Mouse (Mus musculus): ENCODE measurements around the gene Mbnl2. TPM values are rescaled to one million over a fixed set of nuclear protein-coding genes. Genes with fewer than 3 reads are reported as not detected.

The Mbnl2 gene
- polyA plus RNA-seq, 1 experiment from 2014 or later: 21.8 TPM

- WGBS: 94% methylated on average over 12 of the region's 12 CpGs
- Histone ChIP-seq H3K9me3 (replicated peaks; ENCODE audit: control insufficient read depth, low read length, poor library complexity, severe bottlenecking) (no peaks in the 10 kb centered on the region), H3K27ac (ENCODE audit: low read length) (no peak overlapping the region)
Observed at GRCm38 (mm10) chr14:120312661-120313406, 37.4 kb downstream of the Mbnl2 start.

DNA sequence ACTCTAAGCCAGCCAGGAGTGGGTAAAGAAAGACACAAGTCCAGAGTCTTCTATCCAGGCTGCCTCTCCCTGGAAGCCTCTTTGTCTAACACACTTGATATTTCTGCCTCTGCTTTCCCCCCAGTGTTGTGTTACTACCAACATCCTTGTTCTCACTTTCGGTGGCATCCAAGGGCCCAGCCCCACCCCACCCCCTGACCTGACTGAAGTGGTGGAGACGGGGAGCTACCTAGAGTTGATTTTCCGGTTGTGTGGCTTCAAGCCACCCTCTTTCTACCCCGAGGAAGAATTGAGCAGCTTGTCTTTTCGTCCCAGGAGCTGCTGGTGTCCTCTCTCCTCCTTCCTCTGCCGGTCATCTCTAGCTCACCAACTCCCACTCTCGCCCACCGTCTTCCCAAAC is 38.0 kb downstream of the Mbnl2 start:
- Histone ChIP-seq H3K9ac (ENCODE audit: low read depth, low read length) (no peak overlapping the region), H3K4me1 (ENCODE audit: control insufficient read depth, insufficient read depth, low read length) (peaks cover 16% of the 10 kb centered on the region; the same call in 1 of the 2 replicates), H3K4me2 (ENCODE audit: low read length) (no peak overlapping the region), H3K36me3 (ENCODE audit: control insufficient read depth, insufficient read depth, low read length) (no peaks in the 10 kb centered on the region), H3K4me3 (ENCODE audit: low read depth, low read length) (no peak overlapping the region), H3K27ac (ENCODE audit: low read length) (no peak overlapping the region), H3K27me3 (ENCODE audit: control insufficient read depth, insufficient read depth, low read depth, low read length) (no peaks in the 10 kb centered on the region), H3K9me3 (replicated peaks; ENCODE audit: control insufficient read depth, low read length, poor library complexity, severe bottlenecking) (no peaks in the 10 kb centered on the region)
- WGBS: 88% methylated on average over 8 of the region's 8 CpGs
- ATAC-seq: no peak

More at GRCm38 (mm10) chr14:120312661-120313406, 37.4 kb downstream of the Mbnl2 start:
- Histone ChIP-seq H3K4me3 (ENCODE audit: low read depth, low read length) (no peak overlapping the region), H3K27me3 (ENCODE audit: control insufficient read depth, insufficient read depth, low read depth, low read length) (no peaks in the 10 kb centered on the region), H3K4me1 (ENCODE audit: control insufficient read depth, insufficient read depth, low read length) (peaks cover 13% of the 10 kb centered on the region; the same call in 1 of the 2 replicates), H3K9ac (ENCODE audit: low read depth, low read length) (no peak overlapping the region), H3K4me2 (ENCODE audit: low read length) (no peak overlapping the region), H3K36me3 (ENCODE audit: control insufficient read depth, insufficient read depth, low read length) (no peaks in the 10 kb centered on the region)
- ATAC-seq: no peak

- Histone ChIP-seq H3K9me3 (replicated peaks; ENCODE audit: control insufficient read depth, low read length, poor library complexity, severe bottlenecking) (no peaks in the 10 kb centered on the region), H3K4me1 (ENCODE audit: control insufficient read depth, insufficient read depth, low read length) (peaks cover 13% of the 10 kb centered on the region; the same call in 1 of the 2 replicates), H3K4me2 (ENCODE audit: low read length) (no peak overlapping the region), H3K27me3 (ENCODE audit: control insufficient read depth, insufficient read depth, low read depth, low read length) (no peaks in the 10 kb centered on the region), H3K4me3 (ENCODE audit: low read depth, low read length) (no peak overlapping the region), H3K9ac (ENCODE audit: low read depth, low read length) (no peak overlapping the region), H3K27ac (ENCODE audit: low read length) (no peak overlapping the region), H3K36me3 (ENCODE audit: control insufficient read depth, insufficient read depth, low read length) (no peaks in the 10 kb centered on the region)
- ATAC-seq: no peak
- 76% methylated on average over 5 of the region's 5 CpGs for WGBS
Observed at GRCm38 (mm10) chr14:120315721-120316120, 40.3 kb downstream of the Mbnl2 start.

- no peaks in the 10 kb centered on the region for H3K9me3 ChIP-seq (replicated peaks; ENCODE audit: control insufficient read depth, low read length, poor library complexity, severe bottlenecking)
- peaks cover 5% of the 10 kb centered on the region; the same call in 1 of the 2 replicates for H3K4me1 ChIP-seq (ENCODE audit: control insufficient read depth, insufficient read depth, low read length)
- ATAC-seq: peak; percentile 54; the same call in 1 of the 2 replicates
- H3K27me3 ChIP-seq (ENCODE audit: control insufficient read depth, insufficient read depth, low read depth, low read length): no peaks in the 10 kb centered on the region
- no peak overlapping the region for H3K4me2 ChIP-seq (ENCODE audit: low read length)
- no peak overlapping the region for H3K9ac ChIP-seq (ENCODE audit: low read depth, low read length)
- H3K27ac ChIP-seq (ENCODE audit: low read length): peak overlapping the region; percentile 65
- H3K36me3 ChIP-seq (ENCODE audit: control insufficient read depth, insufficient read depth, low read length): no peaks in the 10 kb centered on the region
- no peak overlapping the region for H3K4me3 ChIP-seq (ENCODE audit: low read depth, low read length)
- WGBS: 30% methylated on average over 6 of the region's 6 CpGs
Observed at GRCm38 (mm10) chr14:120318326-120318935, 43.0 kb downstream of the Mbnl2 start.

DNA sequence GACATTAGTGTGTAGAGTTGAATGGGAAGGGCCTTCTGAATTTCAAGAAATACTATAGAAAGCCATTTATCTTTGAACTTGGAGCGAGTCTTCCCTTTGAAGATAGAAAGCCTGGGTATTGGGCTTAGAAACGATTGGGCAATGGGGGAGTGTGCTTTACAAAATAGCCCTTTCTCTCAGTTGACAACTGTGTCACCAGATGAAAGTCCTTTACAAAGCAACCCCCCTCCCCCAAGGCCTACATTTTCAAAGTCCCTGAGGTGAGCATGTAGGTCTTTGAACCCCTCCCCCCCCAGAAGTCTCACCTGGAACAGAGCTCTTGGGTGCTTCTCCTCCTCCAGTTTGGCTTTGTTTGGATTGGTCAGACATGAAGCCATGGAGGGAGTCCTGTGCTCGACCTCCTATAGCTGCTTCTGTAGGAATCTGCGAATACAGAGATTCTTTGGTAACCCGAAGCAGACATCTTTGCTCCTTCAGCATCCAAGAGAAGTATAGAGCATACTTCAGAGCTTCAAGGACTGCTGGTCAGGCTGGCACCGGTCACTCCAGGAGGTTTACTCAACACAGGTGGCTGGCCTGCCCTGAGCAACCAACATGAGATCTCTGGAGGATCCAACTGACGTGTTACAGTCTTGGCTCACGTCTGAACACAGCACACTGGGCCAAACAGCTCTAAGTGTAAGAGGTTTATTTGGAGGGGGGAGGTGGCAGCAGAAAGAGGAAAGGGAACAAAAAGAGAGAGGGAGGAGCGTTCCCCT is 43.7 kb downstream of the Mbnl2 start:
- Histone ChIP-seq H3K27me3 (ENCODE audit: control insufficient read depth, insufficient read depth, low read depth, low read length) (no peaks in the 10 kb centered on the region), H3K36me3 (ENCODE audit: control insufficient read depth, insufficient read depth, low read length) (no peaks in the 10 kb centered on the region), H3K4me2 (ENCODE audit: low read length) (no peak overlapping the region), H3K4me1 (ENCODE audit: control insufficient read depth, insufficient read depth, low read length) (peaks cover 5% of the 10 kb centered on the region; the same call in 1 of the 2 replicates), H3K9me3 (replicated peaks; ENCODE audit: control insufficient read depth, low read length, poor library complexity, severe bottlenecking) (no peaks in the 10 kb centered on the region), H3K27ac (ENCODE audit: low read length) (peak overlapping the region; percentile 36), H3K4me3 (ENCODE audit: low read depth, low read length) (no peak overlapping the region), H3K9ac (ENCODE audit: low read depth, low read length) (no peak overlapping the region)
- WGBS: 74% methylated on average over 9 of the region's 9 CpGs
- peak; percentile 52; the same call in 1 of the 2 replicates for ATAC-seq

DNA sequence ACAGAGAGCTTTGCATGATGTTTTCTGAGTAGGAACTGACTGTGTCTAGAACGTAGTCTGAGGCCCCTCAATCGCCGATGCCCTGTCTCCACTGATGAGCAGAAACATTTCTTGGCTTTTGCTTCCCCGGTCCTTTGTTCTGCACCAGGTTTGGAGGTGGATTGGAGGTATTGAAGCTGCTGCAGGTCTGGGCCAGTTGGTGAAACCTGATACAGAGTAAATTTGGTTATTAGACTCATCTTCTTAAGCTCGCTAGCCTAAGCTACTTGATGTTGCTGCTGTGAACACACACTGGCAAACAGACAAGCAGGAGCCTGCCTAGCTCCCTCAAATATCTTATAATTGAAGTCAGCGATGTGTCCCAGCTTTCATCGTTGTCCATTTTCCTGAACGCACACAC is 46.6 kb downstream of the Mbnl2 start:
- no peak overlapping the region for H3K9ac ChIP-seq (ENCODE audit: low read depth, low read length)
- no peak overlapping the region for H3K4me2 ChIP-seq (ENCODE audit: low read length)
- H3K4me3 ChIP-seq (ENCODE audit: low read depth, low read length): no peak overlapping the region
- no peak overlapping the region for H3K27ac ChIP-seq (ENCODE audit: low read length)
- peaks cover 5% of the 10 kb centered on the region; the same call in 1 of the 2 replicates for H3K4me1 ChIP-seq (ENCODE audit: control insufficient read depth, insufficient read depth, low read length)
- ATAC-seq: no peak
- no peaks in the 10 kb centered on the region for H3K9me3 ChIP-seq (replicated peaks; ENCODE audit: control insufficient read depth, low read length, poor library complexity, severe bottlenecking)
- no peaks in the 10 kb centered on the region for H3K27me3 ChIP-seq (ENCODE audit: control insufficient read depth, insufficient read depth, low read depth, low read length)
- WGBS: 93% methylated on average over 8 of the region's 8 CpGs
- no peaks in the 10 kb centered on the region for H3K36me3 ChIP-seq (ENCODE audit: control insufficient read depth, insufficient read depth, low read length)

DNA sequence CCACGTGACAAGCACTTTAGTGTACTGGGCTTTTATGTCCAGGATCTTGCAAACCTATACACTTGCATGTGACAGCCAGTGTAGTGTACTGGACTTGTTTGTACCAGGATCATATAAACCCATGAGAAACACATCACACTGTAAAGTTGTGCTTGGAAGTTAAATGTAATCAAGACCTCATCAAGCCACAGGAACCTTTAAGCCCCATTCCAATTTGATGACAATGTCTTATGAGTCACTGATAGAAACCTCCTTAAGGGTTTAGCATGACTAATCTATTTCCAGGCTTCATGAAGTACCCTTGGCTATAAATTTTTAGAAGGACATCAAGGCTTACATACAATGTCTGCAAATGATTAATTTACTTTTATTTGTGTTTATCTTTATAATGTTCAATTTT is 47.6 kb downstream of the Mbnl2 start:
- Histone ChIP-seq H3K4me3 (ENCODE audit: low read depth, low read length) (no peak overlapping the region), H3K27me3 (ENCODE audit: control insufficient read depth, insufficient read depth, low read depth, low read length) (no peaks in the 10 kb centered on the region), H3K27ac (ENCODE audit: low read length) (no peak overlapping the region), H3K4me1 (ENCODE audit: control insufficient read depth, insufficient read depth, low read length) (peaks cover 5% of the 10 kb centered on the region; the same call in 1 of the 2 replicates), H3K36me3 (ENCODE audit: control insufficient read depth, insufficient read depth, low read length) (no peaks in the 10 kb centered on the region), H3K9me3 (replicated peaks; ENCODE audit: control insufficient read depth, low read length, poor library complexity, severe bottlenecking) (no peaks in the 10 kb centered on the region), H3K9ac (ENCODE audit: low read depth, low read length) (no peak overlapping the region), H3K4me2 (ENCODE audit: low read length) (no peak overlapping the region)
- no peak for ATAC-seq
- WGBS: 89% methylated on average over 1 of the region's 1 CpGs

DNA sequence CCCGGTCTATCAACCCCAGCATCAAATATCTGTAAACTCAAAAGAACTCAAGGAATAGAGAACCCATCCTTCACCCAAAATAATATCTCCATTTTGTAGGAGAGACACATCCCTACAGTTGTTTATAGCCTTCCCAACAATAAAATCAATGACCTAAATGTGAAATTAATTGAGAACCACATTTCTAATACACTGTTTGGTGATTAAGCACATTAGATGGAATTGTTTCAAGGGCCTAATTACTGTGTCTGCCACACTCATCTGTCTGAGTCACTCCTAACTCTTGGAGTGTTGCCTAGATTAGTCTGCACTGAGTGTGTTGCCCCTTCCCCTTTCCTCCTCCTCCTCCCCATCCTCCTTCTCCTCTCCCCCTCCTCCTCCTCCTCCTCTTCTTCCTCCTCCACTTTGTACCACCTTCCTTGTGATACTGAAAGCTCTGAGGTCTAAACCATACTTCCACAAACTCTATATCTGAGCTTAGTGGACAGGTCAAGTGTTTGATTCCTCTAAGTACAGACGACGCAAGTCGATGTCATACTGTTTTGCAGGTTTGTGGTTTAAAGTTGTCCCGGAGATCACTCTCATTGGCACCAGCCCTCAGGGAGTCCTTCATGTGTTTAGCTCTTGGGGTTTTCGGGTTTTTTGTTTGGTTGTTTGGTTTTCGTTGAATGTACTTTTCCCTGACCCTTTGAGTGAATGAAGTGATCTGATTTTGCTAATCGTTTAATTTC is 48.8 kb downstream of the Mbnl2 start:
- H3K9ac ChIP-seq (ENCODE audit: low read depth, low read length): no peak overlapping the region
- H3K4me1 ChIP-seq (ENCODE audit: control insufficient read depth, insufficient read depth, low read length): no peaks in the 10 kb centered on the region
- WGBS: 93% methylated on average over 8 of the region's 8 CpGs
- H3K27ac ChIP-seq (ENCODE audit: low read length): no peak overlapping the region
- no peak overlapping the region for H3K4me3 ChIP-seq (ENCODE audit: low read depth, low read length)
- H3K27me3 ChIP-seq (ENCODE audit: control insufficient read depth, insufficient read depth, low read depth, low read length): no peaks in the 10 kb centered on the region
- no peaks in the 10 kb centered on the region for H3K36me3 ChIP-seq (ENCODE audit: control insufficient read depth, insufficient read depth, low read length)
- H3K9me3 ChIP-seq (replicated peaks; ENCODE audit: control insufficient read depth, low read length, poor library complexity, severe bottlenecking): no peaks in the 10 kb centered on the region
- ATAC-seq: no peak
- no peak overlapping the region for H3K4me2 ChIP-seq (ENCODE audit: low read length)
